Mouse (Mus musculus): ENCODE data around the gene Prkn. TPM values are rescaled to one million over a fixed set of nuclear protein-coding genes. Genes with fewer than 3 reads are reported as not detected.

Gene Prkn
- polyA plus RNA-seq, 1 experiment from 2014 or later = 2.5 TPM

- in situ Hi-C loops (cut with MboI; ENCODE audit: low pct_unique_long_range_greater_than_20kb) = no loop called here
- H3K27me3 ChIP-seq = no peaks in the 10 kb centered on the region
- POLR2A ChIA-PET = no interaction called here
- no peak for DNase-seq (ENCODE audit: low read depth, low spot score)
- no peak for TF ChIP-seq CTCF (IDR thresholded peaks at IDR 0.05)
- ATAC-seq = no peak
- CTCF ChIA-PET = no interaction called here
Measured at GRCm38 (mm10) chr17:11876240-11876639, 1036.1 kb downstream of the Prkn start.

- POLR2A ChIA-PET = no interaction called here
- CTCF ChIA-PET = no interaction called here
- no peaks in the 10 kb centered on the region for H3K27me3 ChIP-seq
- no peak for TF ChIP-seq CTCF (IDR thresholded peaks at IDR 0.05)
- DNase-seq (ENCODE audit: low read depth, low spot score) = no peak
- in situ Hi-C loops (cut with MboI; ENCODE audit: low pct_unique_long_range_greater_than_20kb) = no loop called here
- ATAC-seq = no peak
Measured at GRCm38 (mm10) chr17:11881110-11881820, 1041.1 kb downstream of the Prkn start.

GRCm38 (mm10) chr17:11885601-11886000, 1045.4 kb downstream of the Prkn start:
- DNase-seq (ENCODE audit: low read depth, low spot score) = peak; percentile 19
- no peak for TF ChIP-seq CTCF (IDR thresholded peaks at IDR 0.05)
- in situ Hi-C loops (cut with MboI; ENCODE audit: low pct_unique_long_range_greater_than_20kb) = no loop called here
- peak; percentile 72 for ATAC-seq
- POLR2A ChIA-PET = no interaction called here
- H3K27me3 ChIP-seq = no peaks in the 10 kb centered on the region
- CTCF ChIA-PET = no interaction called here

- DNase-seq (ENCODE audit: low read depth, low spot score) = no peak
- ATAC-seq = no peak
- no peak for TF ChIP-seq CTCF (IDR thresholded peaks at IDR 0.05)
- ChIA-PET CTCF (no interaction called here), POLR2A (no interaction called here)
- in situ Hi-C loops (cut with MboI; ENCODE audit: low pct_unique_long_range_greater_than_20kb) = no loop called here
- H3K27me3 ChIP-seq = no peaks in the 10 kb centered on the region
Measured at GRCm38 (mm10) chr17:11886963-11887362, 1046.8 kb downstream of the Prkn start.

GRCm38 (mm10) chr17:11887591-11888205, 1047.5 kb downstream of the Prkn start:
- CTCF ChIA-PET = no interaction called here
- ATAC-seq (no peak), DNase-seq (ENCODE audit: low read depth, low spot score) (no peak)
- no peak for TF ChIP-seq CTCF (IDR thresholded peaks at IDR 0.05)
- in situ Hi-C loops (cut with MboI; ENCODE audit: low pct_unique_long_range_greater_than_20kb) = no loop called here
- no peaks in the 10 kb centered on the region for H3K27me3 ChIP-seq
- POLR2A ChIA-PET = no interaction called here

GRCm38 (mm10) chr17:11888806-11889205, 1048.6 kb downstream of the Prkn start:
- ATAC-seq (no peak), DNase-seq (ENCODE audit: low read depth, low spot score) (no peak)
- TF ChIP-seq CTCF (IDR thresholded peaks at IDR 0.05) = no peak
- H3K27me3 ChIP-seq = no peaks in the 10 kb centered on the region
- in situ Hi-C loops (cut with MboI; ENCODE audit: low pct_unique_long_range_greater_than_20kb) = no loop called here
- CTCF ChIA-PET = interaction anchor here (0.5 kb wide), 1 partner anchor 22 kb away, joined by 3 read pairs; no protein-coding TSS in a partner anchor
- POLR2A ChIA-PET = no interaction called here

- TF ChIP-seq CTCF (IDR thresholded peaks at IDR 0.05) = no peak
- CTCF ChIA-PET = no interaction called here
- POLR2A ChIA-PET = no interaction called here
- no peaks in the 10 kb centered on the region for H3K27me3 ChIP-seq
- DNase-seq (ENCODE audit: low read depth, low spot score) (no peak), ATAC-seq (no peak)
- in situ Hi-C loops (cut with MboI; ENCODE audit: low pct_unique_long_range_greater_than_20kb) = no loop called here
Measured at GRCm38 (mm10) chr17:11900300-11900699, 1060.1 kb downstream of the Prkn start.

GRCm38 (mm10) chr17:11901731-11902130, 1061.5 kb downstream of the Prkn start:
- no peak for ATAC-seq
- no peak for DNase-seq (ENCODE audit: low read depth, low spot score)
- in situ Hi-C loops (cut with MboI; ENCODE audit: low pct_unique_long_range_greater_than_20kb) = no loop called here
- H3K27me3 ChIP-seq = no peaks in the 10 kb centered on the region
- CTCF ChIA-PET = interaction anchor here (1.1 kb wide), 1 partner anchor 25 kb away, joined by 3 read pairs; no protein-coding TSS in a partner anchor
- TF ChIP-seq CTCF (IDR thresholded peaks at IDR 0.05) = no peak
- POLR2A ChIA-PET = no interaction called here

- in situ Hi-C loops (cut with MboI; ENCODE audit: low pct_unique_long_range_greater_than_20kb) = no loop called here
- no peaks in the 10 kb centered on the region for H3K27me3 ChIP-seq
- ChIA-PET CTCF (no interaction called here), POLR2A (no interaction called here)
- ATAC-seq (no peak), DNase-seq (ENCODE audit: low read depth, low spot score) (no peak)
- TF ChIP-seq CTCF (IDR thresholded peaks at IDR 0.05) = peak; percentile 37
Measured at GRCm38 (mm10) chr17:11903001-11903400, 1062.8 kb downstream of the Prkn start.

GRCm38 (mm10) chr17:11910668-11911398, 1070.6 kb downstream of the Prkn start:
- ATAC-seq (no peak), DNase-seq (ENCODE audit: low read depth, low spot score) (no peak)
- in situ Hi-C loops (cut with MboI; ENCODE audit: low pct_unique_long_range_greater_than_20kb) = no loop called here
- ChIA-PET CTCF (interaction anchor here (0.6 to 1.5 kb wide), 2 partner anchors 22 to 63 kb away, joined by 3 to 5 read pairs; no protein-coding TSS in a partner anchor), POLR2A (interaction anchor here (0.6 kb wide), 2 partner anchors 138 to 526 kb away, joined by 7 to 8 read pairs; no protein-coding TSS in a partner anchor)
- TF ChIP-seq CTCF (IDR thresholded peaks at IDR 0.05) = no peak
- no peaks in the 10 kb centered on the region for H3K27me3 ChIP-seq

GRCm38 (mm10) chr17:11912136-11912535, 1072.0 kb downstream of the Prkn start:
- H3K27me3 ChIP-seq = no peaks in the 10 kb centered on the region
- ATAC-seq (no peak), DNase-seq (ENCODE audit: low read depth, low spot score) (no peak)
- TF ChIP-seq CTCF (IDR thresholded peaks at IDR 0.05) = no peak
- CTCF ChIA-PET = no interaction called here
- in situ Hi-C loops (cut with MboI; ENCODE audit: low pct_unique_long_range_greater_than_20kb) = no loop called here
- POLR2A ChIA-PET = no interaction called here

Data from Patski (cell line).